ENCODE assay signal across 8 mouse cellular contexts in the genomic region with DNA sequence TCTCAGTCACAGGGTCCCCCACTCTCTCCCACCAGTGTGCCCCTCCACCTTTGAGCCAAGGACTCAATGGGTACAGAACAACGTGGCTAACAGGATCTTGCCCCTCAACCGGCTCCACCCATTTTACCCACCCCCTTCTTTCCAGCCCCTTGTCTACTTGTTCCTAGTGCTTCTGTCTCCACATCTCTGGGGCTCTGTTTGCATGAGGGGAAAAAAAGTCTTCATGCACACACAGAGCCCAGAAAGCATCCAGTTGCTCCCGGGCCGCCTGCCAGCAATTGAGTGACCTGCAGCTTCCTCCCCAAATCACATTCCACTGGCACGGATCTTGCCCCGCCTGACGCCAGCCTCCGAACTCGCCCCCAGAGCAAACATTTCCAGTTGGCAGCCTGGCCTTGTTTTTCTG. TPM values are rescaled to one million over a fixed set of nuclear protein-coding genes. Genes with fewer than 3 reads are reported as not detected.
DNase-seq lines count a peak whose midpoint lies in the region; ATAC-seq and TF ChIP-seq lines count a peak whose summit lies in the region.

No protein-coding gene starts in this region.

- no peak overlapping the region for H3K9ac ChIP-seq in forebrain, postnatal 0 days
- no peak overlapping the region for H3K9ac ChIP-seq in liver, embryonic 16.5 days (ENCODE audit: low read depth, low read length)

- TF ChIP-seq CTCF in forebrain, postnatal 0 days (IDR thresholded peaks at IDR 0.05; ENCODE audit: low read depth) = no peak

- ATAC-seq in forebrain, postnatal 0 days = peak; percentile 75
- peak; percentile 74 for ATAC-seq in liver, embryonic 16.5 days (ENCODE audit: low read depth)

- peak; percentile 69 for DNase-seq in retina, postnatal 1 day
- no peak for DNase-seq in retina, embryonic 14.5 days (ENCODE audit: low spot score)
- peak; percentile 76 for DNase-seq in forebrain, postnatal 0 days
- peak; percentile 96 for DNase-seq in heart, postnatal 10 days
- DNase-seq in layer of hippocampus, adult 11-12 months (ENCODE audit: low spot score) = peak; percentile 77
- DNase-seq in right cerebral cortex, adult 2 months (ENCODE audit: low spot score in 2 of 2) = peak; percentile 55 to 66
- DNase-seq in embryo, embryonic 10 days (ENCODE audit: low spot score) = no peak

- WGBS in forebrain, postnatal 0 days = 6% methylated on average over 9 of the region's 9 CpGs
- WGBS in liver, embryonic 16.5 days (ENCODE audit: insufficient replicate concordance) = 39% methylated on average over 9 of the region's 9 CpGs

- H3K9me3 ChIP-seq in forebrain, postnatal 0 days (ENCODE audit: low read length) = no peaks in the 10 kb centered on the region
- no peaks in the 10 kb centered on the region for H3K9me3 ChIP-seq in liver, embryonic 16.5 days (replicated peaks; ENCODE audit: control insufficient read depth, low read length)

- H3K36me3 ChIP-seq in forebrain, postnatal 0 days (ENCODE audit: insufficient read depth) = no peaks in the 10 kb centered on the region
- H3K36me3 ChIP-seq in liver, embryonic 16.5 days (ENCODE audit: control insufficient read depth, insufficient read depth) = no peaks in the 10 kb centered on the region

- intact Hi-C loops in heart, postnatal 10 days (cut with DNase I) = no loop called here

- peak overlapping the region; percentile 64 for H3K27ac ChIP-seq in forebrain, postnatal 0 days (ENCODE audit: low read depth, low read length)
- peak overlapping the region; percentile 52; the same call in 1 of the 2 replicates for H3K27ac ChIP-seq in liver, embryonic 16.5 days (ENCODE audit: low read length)

- H3K4me3 ChIP-seq in forebrain, postnatal 0 days (ENCODE audit: low read depth, low read length) = no peak overlapping the region
- H3K4me3 ChIP-seq in liver, embryonic 16.5 days (ENCODE audit: low read depth, low read length) = no peak overlapping the region

- no peaks in the 10 kb centered on the region for H3K27me3 ChIP-seq in forebrain, postnatal 0 days (ENCODE audit: insufficient read depth, low read length)
- H3K27me3 ChIP-seq in liver, embryonic 16.5 days (ENCODE audit: control insufficient read depth, insufficient read depth, low read depth, low read length) = peaks cover 19% of the 10 kb centered on the region

- no peaks in the 10 kb centered on the region; the same call in 1 of the 2 replicates for H3K4me1 ChIP-seq in forebrain, postnatal 0 days (ENCODE audit: insufficient read depth)
- peaks cover 3% of the 10 kb centered on the region for H3K4me1 ChIP-seq in liver, embryonic 16.5 days (ENCODE audit: control insufficient read depth, low read depth, low read length)

- no peak overlapping the region for H3K4me2 ChIP-seq in forebrain, postnatal 0 days (ENCODE audit: low read depth)
- H3K4me2 ChIP-seq in liver, embryonic 16.5 days (ENCODE audit: low read depth, low read length) = no peak overlapping the region

RNA-seq across cellular contexts. Expression of a gene that starts 8.8 kb away (rescaled TPM):
- total RNA-seq in forebrain, postnatal 0 days (2014; rRNA removed) = 2.6 and 6.9 TPM in 2 replicates
- polyA plus RNA-seq in forebrain, postnatal 0 days (2015; fragmentation: Nextera tagmentation; extraction: Ambion mirVana) = 3.9 TPM in 2 replicates
- total RNA-seq in heart, postnatal 10 days (2021) = 1 to 10 TPM; 8.6 TPM
- polyA plus RNA-seq in liver, embryonic 16.5 days (2015; fragmentation: Nextera tagmentation; extraction: Ambion mirVana) = 0.90 and 0.92 TPM in 2 replicates

Comparison
In these comparisons a context has a peak if more than half of its experiments do, and no peak if none do; other contexts are left out.
1. DNase-seq: peak in retina, postnatal 1 day (single experiment), forebrain, postnatal 0 days (single experiment), heart, postnatal 10 days (2 of 2), layer of hippocampus, adult 11-12 months (single experiment) and right cerebral cortex, adult 2 months (2 of 2); none in retina, embryonic 14.5 days (single experiment) and embryo, embryonic 10 days (single experiment).